Mouse (Mus musculus): Measurements from ENCODE around the gene Ifi205. TPM values are rescaled to one million over a fixed set of nuclear protein-coding genes. Genes with fewer than 3 reads are reported as not detected.
"Not testable (repeated sequence)": the region's sequence is repeated elsewhere in the genome, so short reads cannot be mapped to it uniquely, and the experiment has no call there.

Ifi205 gene
- not detected for total RNA-seq (2021)

- no peak for DNase-seq (ENCODE audit: extremely low spot score in 1 of 2, low spot score in 2 of 2)
- intact Hi-C loops (cut with DNase I): no loop called here
These were observed at the start of gene Ifi205 for GRCm38 (mm10) chr1:174031698-174032097. Gene Ifi205 (minus strand): TSS chr1:174031810.

- intact Hi-C loops (cut with DNase I): no loop called here
- DNase-seq (ENCODE audit: extremely low spot score in 1 of 2, low spot score in 2 of 2): no peak
These were observed 34.7 kb upstream of the Ifi205 start, which contains the start of gene Olfr430 for GRCm38 (mm10) chr1:174066305-174066704. Gene Olfr430 (plus strand): TSS chr1:174066605.

- intact Hi-C loops (cut with DNase I): no loop called here
- DNase-seq (ENCODE audit: extremely low spot score in 1 of 2, low spot score in 2 of 2): no peak
These were observed 23.6 kb upstream of the Ifi205 start for GRCm38 (mm10) chr1:174055248-174055647.

- DNase-seq (ENCODE audit: extremely low spot score in 1 of 2, low spot score in 2 of 2): no peak
- intact Hi-C loops (cut with DNase I): no loop called here
These were observed 21.4 kb upstream of the Ifi205 start for GRCm38 (mm10) chr1:174052981-174053380.

- intact Hi-C loops (cut with DNase I): no loop called here
- no peak for DNase-seq (ENCODE audit: extremely low spot score in 1 of 2, low spot score in 2 of 2)
These were observed 20.4 kb upstream of the Ifi205 start for GRCm38 (mm10) chr1:174051931-174052536.

GRCm38 (mm10) chr1:174051515-174051914, 19.9 kb upstream of the Ifi205 start:
- intact Hi-C loops (cut with DNase I): no loop called here
- no peak for DNase-seq (ENCODE audit: extremely low spot score in 1 of 2, low spot score in 2 of 2)

- intact Hi-C loops (cut with DNase I): no loop called here
- DNase-seq (ENCODE audit: extremely low spot score in 1 of 2, low spot score in 2 of 2): no peak
These were observed 18.9 kb upstream of the Ifi205 start for GRCm38 (mm10) chr1:174050532-174050931.

GRCm38 (mm10) chr1:174049357-174049756, 17.7 kb upstream of the Ifi205 start:
- DNase-seq (ENCODE audit: extremely low spot score in 1 of 2, low spot score in 2 of 2); intact Hi-C loops (cut with DNase I): not testable (repeated sequence)

- no peak for DNase-seq (ENCODE audit: extremely low spot score in 1 of 2, low spot score in 2 of 2)
- intact Hi-C loops (cut with DNase I): no loop called here
These were observed 17.3 kb upstream of the Ifi205 start, which contains the start of gene Olfr432 for GRCm38 (mm10) chr1:174048893-174049292. Gene Olfr432 (plus strand): TSS chr1:174049205.

- DNase-seq (ENCODE audit: extremely low spot score in 1 of 2, low spot score in 2 of 2); intact Hi-C loops (cut with DNase I): not testable (repeated sequence)
These were observed 16.6 kb upstream of the Ifi205 start for GRCm38 (mm10) chr1:174048227-174048626.

- intact Hi-C loops (cut with DNase I): no loop called here
- DNase-seq (ENCODE audit: extremely low spot score in 1 of 2, low spot score in 2 of 2): no peak
These were observed 12.8 kb upstream of the Ifi205 start for GRCm38 (mm10) chr1:174044431-174044830.

GRCm38 (mm10) chr1:174042091-174042884, 10.7 kb upstream of the Ifi205 start:
- DNase-seq (ENCODE audit: extremely low spot score in 1 of 2, low spot score in 2 of 2); intact Hi-C loops (cut with DNase I): not testable (repeated sequence)

GRCm38 (mm10) chr1:174040523-174041177, 9.0 kb upstream of the Ifi205 start, which contains the start of gene Olfr433:
Gene Olfr433 (plus strand): TSS chr1:174040705.
- no peak for DNase-seq (ENCODE audit: extremely low spot score in 1 of 2, low spot score in 2 of 2)
- intact Hi-C loops (cut with DNase I): no loop called here

- intact Hi-C loops (cut with DNase I): no loop called here
- DNase-seq (ENCODE audit: extremely low spot score in 1 of 2, low spot score in 2 of 2): no peak
These were observed 6.9 kb upstream of the Ifi205 start for GRCm38 (mm10) chr1:174038480-174038879.

- DNase-seq (ENCODE audit: extremely low spot score in 1 of 2, low spot score in 2 of 2): no peak
- intact Hi-C loops (cut with DNase I): no loop called here
These were observed 4.2 kb upstream of the Ifi205 start for GRCm38 (mm10) chr1:174035841-174036240.

- intact Hi-C loops (cut with DNase I); DNase-seq (ENCODE audit: extremely low spot score in 1 of 2, low spot score in 2 of 2): not testable (repeated sequence)
These were observed 24.6 kb downstream of the Ifi205 start for GRCm38 (mm10) chr1:174007050-174007449.

- intact Hi-C loops (cut with DNase I); DNase-seq (ENCODE audit: extremely low spot score in 1 of 2, low spot score in 2 of 2): not testable (repeated sequence)
These were observed 27.1 kb downstream of the Ifi205 start for GRCm38 (mm10) chr1:174004352-174005109.

- intact Hi-C loops (cut with DNase I): no loop called here
- no peak for DNase-seq (ENCODE audit: extremely low spot score in 1 of 2, low spot score in 2 of 2)
These were observed 36.6 kb downstream of the Ifi205 start for GRCm38 (mm10) chr1:173995003-173995402.
